Mouse (Mus musculus) right cerebral cortex, postnatal 36 days (tissue): Measurements from ENCODE around the gene Plcd3.

Source experiments
- DNase-seq, 2 experiments: peaks; one replicate each; pipeline ENCODE4 v3.0.0; 2022; ENCODE audit warnings: low spot score in 2 of 2, mixed read lengths in 1 of 2

The Plcd3 gene

DNA sequence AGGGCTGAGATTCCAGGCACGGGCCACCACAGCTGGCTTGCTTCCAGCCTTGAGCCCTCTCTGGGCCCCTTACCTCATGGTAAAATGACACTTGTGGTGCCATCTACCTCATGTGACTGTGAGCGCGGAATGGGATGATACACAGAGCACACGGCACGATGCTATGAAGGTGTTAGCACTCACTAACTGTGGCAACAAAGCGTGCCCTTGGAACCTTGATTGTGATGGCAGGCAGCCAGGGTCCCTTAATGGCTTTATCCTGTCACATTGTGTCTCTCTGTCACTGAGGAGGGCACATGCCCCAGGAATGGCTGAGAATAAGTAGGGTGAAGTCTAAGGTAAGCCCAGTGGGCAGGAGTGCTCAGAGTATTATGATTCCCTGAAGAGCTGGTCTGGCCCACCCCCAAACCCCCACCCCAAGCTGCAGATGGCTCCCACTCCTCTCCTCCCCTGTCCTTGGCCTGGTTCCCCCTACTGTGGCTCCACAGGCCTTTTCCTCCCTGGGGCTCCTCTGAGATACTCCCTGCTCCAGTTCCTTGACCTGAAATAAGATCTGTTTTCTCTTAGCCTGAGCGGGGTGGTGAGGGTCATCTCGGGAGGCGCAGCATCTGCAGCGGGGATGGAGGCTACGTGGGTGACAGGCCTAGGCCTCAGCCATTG, 2.8 kb downstream of the Plcd3 start:
- no peak for DNase-seq

DNA sequence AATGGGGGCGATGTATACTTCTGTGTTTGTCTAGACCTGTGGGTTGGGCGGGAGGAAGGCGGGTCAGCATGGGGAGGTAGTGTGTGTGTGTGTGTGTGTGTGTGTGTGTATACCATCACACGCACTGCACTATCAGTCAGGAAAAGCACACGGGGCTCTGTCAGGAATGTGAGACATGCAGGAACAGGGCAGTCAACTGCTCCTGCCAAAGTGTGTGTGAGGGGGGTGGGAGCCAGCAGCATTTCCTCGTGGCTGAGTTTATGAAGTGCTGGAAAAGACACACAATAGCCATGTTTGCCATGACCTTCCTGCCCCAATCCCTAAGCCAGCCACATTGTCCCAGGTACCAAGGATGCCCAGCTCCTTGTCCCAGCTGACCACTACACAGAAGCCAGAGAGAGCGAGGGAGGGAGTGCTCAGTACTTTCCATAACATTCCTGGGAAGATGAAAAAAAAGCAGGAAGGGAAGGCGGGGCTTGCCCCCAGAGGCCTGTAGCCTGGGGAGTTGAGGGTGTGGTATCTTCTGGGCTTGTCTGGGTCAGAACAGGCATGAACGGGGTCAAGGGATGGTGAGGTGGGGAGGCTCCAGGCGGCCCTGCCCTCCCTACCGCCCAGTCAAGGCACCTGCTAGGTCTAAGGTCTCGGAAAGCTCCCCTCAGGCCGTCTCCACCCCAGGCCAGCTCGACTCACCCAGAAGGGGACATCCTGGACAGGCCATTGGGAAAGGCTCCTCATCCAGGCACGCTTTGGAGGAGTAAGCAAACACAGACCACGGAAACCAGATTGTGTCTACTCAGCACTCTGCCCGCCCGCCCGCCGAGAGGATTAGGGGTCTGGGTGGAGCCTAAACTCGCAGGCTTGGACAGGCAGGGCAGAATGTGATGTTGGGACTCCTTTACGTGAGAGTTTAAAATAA, 4.2 kb downstream of the Plcd3 start:
- no peak for DNase-seq

DNA sequence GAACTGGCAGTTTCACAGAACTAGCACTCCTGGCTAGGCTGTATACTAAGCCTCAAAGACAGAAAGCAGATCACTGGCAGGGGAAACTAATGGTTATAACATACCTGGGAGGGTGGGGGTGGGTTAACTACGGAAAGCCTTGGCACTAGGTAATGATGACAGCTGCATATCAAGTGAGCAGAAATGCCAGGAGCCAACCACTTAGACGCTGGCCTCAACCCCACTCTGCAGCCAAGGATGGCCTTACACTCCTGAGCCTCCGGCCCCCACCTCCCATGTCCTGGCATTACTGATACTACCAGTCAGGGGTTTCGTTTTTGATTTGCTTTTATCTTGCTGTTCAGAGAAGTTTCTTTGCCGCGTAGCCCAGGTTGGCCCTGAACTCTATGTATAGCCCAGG, 5.7 kb downstream of the Plcd3 start:
- DNase-seq, result no peak

DNA sequence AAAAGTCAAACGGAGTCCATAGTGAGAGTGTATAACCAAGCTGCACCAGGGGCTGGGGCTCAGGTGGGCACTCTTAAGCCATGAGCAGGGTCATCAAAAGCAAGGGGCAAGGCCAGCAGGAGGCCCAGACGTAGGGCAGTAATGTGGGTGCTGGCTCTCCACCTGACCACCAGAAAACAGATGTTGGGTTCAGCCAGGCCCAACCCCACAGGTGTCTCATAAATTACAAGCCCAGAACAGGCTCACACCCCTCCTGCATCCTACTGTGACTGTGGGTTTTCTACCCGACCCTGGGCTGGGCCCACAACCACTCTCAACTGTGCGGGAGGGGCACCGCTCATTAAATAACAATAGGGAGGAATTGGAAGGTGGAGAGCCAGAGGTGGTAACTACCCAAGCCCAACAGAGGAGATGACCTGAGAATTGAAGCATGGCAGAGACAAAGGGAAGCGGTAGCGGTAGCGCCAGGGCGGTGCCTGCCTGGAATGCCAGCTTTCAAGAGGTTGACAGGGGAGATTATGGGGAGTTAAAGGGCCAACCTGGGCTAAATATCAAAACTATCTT, 6.3 kb downstream of the Plcd3 start:
- no peak for DNase-seq

DNA sequence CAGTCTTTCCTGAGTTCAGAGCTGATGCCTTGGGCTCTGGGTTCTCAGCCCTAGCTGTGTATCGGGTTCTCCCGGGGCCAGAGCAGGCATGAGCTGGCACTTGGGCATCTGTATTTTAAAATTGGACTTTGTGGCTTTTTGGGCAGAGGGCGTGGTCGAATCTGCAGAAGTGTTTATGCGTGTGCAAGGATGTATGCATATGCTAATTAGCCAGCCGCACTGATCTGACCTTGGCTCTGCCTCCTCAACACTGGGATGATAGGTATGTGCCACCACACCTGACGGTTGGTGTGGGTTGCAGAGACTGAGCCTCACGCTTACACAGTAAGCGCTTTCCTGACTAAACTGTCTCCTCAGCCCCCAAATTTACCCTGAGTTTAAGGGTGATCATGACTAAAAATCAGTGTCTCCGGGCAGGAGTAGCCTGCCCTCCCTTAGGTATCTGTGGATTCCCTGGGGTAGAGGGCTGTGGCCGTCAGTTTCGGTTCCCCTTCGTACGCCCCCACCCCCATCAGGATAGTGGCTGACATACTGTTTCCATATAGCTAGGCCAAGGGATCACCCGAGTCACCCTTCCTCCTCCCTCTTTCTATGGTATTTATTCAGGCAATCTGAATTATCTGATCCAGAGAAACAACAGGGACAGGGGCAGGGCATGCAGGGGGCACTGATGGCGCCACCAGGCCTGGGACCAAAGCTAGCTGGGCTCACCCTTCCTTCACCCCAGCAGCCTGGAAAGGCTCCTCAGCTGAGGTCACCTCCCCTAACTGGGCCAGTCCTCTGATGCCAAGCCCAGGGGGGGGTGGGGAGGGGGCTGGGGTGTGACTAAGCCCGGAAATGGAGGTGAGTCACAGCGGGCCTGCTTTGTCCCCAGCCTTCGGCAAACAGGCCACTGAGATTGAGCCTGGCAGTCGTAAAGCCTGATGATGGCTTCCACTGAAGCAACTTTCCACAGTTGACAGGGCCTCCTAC, 7.3 kb downstream of the Plcd3 start:
- no peak for DNase-seq

DNA sequence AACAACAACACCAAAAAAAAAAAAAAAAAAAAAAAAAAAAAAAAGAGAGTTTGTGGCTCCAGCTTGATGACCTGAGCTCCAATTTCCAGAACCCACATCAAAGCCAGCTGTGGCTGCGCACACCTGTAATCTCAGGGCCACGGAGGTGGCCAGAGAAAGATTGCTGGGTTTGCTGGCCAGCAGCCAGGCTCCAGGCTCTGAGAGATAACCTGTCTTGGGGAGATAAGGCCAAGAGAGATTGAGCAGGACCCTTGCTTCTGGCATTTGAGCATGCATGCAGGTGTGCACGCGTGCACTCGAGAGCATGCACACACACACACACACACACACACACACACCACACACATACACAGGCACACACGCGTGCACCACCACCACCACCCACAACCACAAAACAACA, 8.2 kb downstream of the Plcd3 start:
- no peak for DNase-seq

DNA sequence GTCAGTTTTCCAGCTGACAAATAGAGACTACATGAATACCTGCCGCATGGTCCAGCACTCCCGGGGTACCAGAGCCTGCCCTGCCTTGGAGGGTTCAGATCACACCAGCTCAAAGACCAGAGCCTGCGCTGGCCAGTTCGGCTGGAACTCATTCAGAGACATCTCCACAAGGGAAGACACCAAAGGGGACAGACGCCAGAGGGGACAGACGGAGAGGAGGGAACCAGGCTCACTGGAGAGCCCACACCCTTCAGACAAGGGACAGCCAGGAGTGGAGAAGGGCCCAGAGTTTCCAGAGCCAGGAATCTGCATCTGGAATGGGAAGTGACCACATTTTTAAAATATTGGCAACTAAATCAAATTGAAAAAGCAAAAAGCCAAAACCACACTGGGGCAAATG, 19.8 kb downstream of the Plcd3 start:
- no peak for DNase-seq

DNA sequence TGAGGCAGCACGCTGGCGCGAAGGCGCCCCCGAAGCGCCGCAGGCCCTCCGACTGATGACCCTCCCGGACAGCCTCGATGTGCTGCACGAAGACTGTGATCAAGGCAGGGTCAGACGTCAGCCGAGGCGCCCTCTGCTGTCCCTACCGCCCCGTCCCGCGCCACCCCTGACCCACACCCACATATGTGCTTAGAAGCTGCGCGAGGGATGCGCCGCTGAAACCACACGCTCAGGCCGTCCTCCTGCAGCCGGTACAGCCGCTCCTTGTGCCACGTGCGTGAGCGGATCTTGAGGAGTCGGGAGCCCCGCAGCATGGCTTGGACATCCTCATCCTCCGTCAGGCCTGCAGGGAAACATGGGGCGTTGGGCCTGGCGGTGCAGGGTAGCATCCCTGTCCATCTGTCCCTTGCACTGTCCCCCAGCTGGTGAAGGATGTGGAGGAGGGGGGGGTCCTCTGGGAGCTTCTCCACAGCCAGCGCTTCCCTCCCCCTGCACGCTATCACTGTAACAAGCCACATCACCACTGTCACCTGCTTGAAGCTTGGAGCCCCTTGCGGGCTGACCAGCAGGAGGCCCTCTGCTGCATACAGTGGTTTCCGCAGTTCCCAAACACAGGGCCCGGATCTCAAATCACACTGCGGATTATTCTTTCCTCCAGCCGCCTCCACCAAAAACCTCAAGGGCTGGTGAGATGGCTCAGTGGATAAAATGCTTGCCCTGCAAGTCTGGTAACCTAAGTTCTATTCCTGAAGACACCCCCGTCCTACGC, 21.0 kb downstream of the Plcd3 start:
- DNase-seq, result no peak

DNA sequence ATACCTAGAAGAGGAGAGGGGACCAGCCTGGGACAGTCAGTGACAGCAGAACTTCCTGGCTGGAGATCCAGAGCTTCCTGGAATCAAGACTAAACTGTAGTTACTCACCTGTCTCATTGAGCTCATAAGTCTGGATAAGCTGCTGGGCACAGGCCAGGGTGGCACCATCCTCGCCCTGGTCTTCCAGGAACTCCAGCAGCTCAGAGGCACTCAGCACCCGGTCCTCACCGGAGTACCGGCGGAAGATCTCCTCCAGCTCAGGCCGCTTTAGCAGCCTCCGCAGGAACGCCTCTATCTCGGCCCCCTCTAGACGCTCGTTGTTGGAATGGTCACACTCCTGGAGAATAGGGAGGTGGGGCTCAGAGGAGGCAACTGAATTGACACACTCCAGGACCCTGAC, 23.3 kb downstream of the Plcd3 start:
- DNase-seq, result no peak

DNA sequence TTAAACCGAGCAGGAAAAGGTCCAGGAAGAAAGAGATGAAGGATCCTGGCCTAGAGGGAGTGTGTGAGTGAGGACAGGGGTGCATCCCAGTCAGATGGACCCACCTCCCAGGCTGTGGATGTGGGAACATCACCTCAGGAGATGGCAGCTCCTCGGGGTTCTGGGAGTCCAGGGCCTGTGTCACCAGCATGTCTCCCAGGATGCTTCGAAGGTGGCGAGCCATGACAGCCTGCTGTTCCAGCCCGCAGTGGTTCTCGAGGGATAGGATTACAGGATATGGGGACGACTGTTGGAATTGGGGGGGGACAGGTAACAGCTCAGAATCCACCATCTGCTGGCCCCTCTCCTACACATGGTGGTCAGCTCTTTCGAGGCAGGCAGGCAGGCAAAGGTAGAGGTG, 24.9 kb downstream of the Plcd3 start:
- DNase-seq, result no peak

DNA sequence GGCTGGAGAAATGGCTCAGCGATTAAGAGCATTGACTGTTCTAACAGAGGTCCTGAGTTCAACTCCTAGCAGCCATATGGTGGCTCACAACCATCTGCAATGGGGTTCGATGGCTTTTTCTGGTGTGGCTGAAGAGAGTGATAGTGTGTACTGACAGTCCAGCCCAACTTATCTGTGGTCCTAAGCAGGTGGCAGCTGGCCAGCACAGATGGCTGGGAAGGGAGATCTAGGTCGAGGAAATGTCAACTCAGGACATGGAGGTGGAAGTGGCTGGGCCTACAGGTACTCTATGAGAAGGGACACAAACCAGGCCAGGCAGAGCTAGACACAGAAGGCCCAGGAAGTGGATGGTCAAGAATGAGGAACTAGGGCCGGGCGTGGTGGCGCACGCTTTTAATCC, 25.4 kb downstream of the Plcd3 start:
- no peak for DNase-seq

DNA sequence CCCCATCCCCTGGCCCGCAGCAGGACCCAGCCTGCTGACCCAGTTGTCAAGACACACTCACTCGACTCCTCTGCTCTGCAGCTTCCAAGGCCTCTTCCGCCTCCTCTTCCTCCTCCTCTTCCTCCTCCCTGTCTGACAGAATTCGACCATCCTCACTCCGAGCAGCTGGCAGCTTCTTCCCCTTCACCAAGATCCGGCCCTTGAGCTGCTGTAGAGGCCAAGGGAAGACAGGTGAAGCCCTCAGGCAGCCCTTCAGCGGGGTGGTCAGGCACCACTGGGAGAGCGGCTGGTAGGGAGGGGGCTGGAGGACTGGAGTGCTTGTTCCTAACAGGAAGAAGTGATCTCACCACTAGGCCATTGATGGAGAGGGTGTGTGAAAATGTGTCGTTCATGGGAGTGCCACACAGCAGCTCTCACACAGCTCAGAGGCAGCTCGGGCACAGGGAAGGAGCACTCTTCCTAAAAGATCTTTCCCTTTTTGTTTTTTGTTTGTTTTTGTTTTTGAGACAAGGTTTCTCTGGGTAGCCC, 26.6 kb downstream of the Plcd3 start:
- no peak for DNase-seq

DNA sequence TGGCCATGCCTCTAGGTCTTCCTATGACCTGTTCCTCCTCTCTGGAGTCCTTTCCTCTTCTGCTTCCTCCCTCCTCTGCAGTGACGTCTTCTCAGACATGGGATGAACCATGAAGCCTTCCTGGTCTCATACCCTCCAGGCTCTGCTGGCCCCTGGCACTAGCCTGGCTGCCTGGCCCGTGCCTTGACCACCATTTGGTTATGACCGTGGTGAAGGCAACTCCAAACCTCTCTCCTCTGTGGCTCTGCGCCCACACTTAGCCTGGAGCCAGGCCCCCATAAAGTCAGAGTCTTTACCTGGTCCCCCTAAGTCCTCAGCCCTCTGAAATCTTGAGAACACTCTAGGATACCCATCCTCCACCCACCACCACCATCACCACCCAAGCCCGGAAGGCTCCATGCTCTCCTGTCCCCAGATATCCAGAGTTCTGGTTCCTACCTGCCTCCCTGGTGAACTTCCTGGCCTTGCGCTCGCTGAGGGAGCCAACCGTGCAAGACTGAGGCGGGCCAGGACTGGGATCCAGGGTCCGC, 27.3 kb downstream of the Plcd3 start:
- DNase-seq, result no peak

DNA sequence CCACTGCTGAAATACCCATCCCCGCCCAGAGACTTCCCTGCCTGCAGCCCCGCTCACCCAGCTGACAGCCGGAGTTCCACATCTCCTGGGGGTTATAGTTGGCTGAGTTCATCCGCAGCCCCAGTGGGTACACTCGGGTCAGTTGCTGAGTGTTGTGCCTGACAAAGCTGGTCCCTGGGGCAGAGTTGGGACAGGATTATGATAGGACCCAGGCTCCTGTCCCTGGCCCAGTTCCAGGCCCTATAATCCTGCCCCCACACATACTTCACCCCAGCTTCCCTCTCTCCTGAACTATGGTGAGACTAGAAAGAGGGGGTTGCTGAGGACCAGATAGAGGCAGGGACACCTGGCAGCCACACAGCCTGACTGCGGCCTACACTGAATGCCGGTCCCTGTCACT, 27.8 kb downstream of the Plcd3 start:
- DNase-seq, result no peak

DNA sequence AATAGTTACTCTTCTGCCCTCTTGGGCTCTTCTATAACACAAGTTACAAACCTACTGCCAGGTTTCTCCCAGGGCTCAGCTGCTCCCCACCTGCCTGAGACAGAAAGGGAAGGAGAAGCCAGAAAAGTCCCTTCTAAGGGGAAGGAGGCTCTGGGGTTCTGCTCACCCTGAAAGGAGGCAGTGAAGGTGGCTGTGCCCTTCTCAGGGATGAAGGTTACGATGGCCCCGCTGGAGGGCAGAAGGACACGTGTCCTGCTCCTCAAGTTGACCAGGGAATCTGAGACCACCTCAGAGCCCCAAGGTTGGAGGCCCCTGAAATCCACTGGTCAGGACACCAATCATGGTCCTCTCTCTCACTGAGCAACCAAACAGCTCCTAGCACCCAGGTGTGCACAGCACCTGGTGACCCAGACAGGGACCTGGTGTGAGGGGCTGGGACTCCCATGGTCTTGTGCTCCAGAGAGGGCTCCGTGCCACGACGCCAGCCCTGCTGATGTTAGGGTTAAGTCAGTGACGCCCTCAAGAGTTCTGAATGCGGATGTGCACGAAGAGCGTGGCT, 31.1 kb downstream of the Plcd3 start:
- no peak for DNase-seq

DNA sequence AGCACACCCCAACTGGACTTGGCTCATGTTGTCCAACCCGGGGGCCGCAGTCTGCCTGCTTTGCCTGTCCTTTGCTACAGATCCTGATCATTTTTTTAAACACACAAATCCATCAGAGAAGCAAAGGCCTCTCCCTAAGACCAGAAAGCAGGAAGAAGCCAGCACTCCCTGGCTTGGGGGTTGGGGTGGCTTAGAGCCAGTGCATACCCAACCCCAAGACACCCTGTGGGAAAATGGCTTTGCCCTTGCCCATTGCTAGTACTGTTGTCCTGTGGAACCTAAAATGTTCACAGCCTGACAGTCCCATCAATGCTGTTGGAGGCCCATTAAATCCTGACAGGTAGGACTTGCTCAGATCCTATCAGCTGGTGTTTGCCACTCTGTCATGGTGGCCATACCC, 31.7 kb downstream of the Plcd3 start:
- DNase-seq, result no peak

DNA sequence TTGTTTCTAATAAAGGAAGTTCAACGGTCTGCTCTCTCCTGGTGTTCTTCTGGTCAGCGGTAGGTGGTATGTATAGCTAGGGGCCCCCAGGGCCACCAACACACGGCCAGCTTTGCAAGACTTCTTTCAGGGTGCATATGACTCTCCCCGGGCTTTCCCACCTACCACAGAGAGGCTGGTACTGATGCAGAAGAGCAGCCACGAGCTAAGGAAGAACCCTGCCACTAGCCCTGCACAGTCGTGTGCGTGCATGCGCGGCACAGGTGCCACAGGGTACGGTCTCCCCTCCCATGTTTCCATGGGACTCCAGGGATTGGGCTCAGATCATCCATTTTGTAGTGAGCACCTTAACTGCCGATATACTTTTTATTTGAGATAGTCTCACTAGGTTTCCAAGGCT, 32.6 kb downstream of the Plcd3 start:
- no peak for DNase-seq

DNA sequence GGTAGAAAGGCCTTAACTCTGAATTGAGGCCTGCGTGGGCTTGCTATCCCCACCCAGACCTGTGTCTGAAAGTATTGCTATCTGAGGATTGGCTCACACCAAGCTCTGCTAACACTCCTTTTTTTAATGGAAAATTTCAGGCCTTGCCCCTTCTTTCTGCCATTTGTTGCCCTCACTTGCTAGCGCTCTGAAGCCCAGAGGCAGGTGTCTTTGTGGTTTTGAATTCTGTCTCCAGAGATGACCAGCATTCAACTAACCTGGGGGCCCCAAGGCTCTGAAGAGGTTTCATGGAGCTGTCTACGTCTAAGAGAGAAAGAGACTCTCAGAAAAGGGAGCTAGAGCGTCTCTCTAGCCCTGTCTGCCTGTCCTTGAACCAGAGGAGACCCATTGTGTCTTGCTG, 33.2 kb downstream of the Plcd3 start:
- DNase-seq, result no peak

DNA sequence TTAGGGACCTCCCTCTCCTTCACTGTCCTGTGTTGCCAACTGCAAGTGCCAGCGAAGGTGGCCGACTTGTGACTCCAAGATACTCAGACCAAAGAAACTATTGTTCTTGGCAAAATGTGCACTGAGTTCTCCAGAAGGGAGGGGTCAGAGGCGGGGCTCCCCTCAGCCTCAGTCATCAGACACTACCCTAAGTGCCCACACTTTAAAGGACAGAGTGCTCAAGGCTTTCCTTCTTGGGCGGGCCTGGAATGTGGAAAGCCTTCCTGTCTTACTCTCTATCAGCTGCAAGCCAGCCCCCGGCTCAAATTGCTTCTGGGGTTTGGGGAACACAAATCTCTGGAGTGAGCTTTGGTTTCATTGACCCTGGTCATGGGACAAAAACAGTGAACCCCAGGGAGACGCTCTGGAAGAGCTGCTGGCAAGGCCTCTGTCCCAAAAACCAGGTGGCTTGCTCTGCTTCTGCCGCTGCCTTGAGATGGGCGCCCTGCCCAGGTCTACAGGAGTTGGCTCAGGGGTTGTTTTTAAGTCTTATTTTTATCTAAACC, 33.9 kb downstream of the Plcd3 start:
- DNase-seq, result no peak

DNA sequence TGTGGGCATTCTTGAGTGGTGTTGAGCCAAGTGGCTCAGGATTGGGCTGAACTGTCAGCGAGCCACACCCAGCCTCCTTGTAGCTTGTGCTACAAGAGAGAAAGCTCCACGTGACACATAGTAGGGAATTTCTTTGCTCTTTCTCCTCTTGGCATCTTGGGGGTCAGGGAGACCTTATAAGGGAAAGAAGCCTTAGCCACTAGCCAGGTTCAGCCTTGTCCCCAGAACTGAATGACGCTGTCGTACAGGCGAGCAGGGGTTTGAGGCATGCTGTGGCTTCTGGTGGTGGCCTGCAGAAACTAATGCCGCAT, 34.5 kb downstream of the Plcd3 start:
- DNase-seq, result no peak
